Mouse (Mus musculus): ENCODE results near the gene Mybpc2. TPM values are rescaled to one million over a fixed set of nuclear protein-coding genes. Genes with fewer than 3 reads are reported as not detected.

The Mybpc2 gene
- polyA plus RNA-seq, 1 experiment from 2014 or later = 0.22 TPM

DNA sequence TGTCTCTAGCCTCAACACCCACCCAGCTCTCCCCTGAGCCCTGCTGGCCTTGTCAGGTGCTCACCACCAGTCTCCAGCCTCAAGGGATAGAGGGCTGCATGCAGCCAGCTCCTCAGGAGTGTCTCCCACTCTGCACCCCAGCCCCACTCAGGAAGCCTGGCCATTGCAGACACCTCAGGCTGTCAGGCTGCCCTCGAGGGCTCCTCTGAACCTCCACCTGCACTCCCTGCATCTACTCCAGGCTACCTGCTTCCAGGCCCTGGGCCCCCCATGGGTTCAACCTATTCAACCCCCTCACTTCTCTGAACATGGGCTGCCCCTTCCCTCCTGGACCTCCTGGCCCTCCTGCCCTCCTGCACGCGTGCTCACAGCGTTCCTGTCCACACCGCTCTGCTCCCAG is 33.1 kb downstream of the Mybpc2 start:
- Histone ChIP-seq H3K4me1 (replicated peaks) (peaks cover 32% of the 10 kb centered on the region), H3K27me3 (no peaks in the 10 kb centered on the region), H3K27ac (replicated peaks) (no peak overlapping the region), H3K4me2 (no peak overlapping the region), H3K9ac (no peak overlapping the region), H3K4me3 (no peak overlapping the region), H3K9me3 (no peaks in the 10 kb centered on the region), H3K36me3 (peaks cover 64% of the 10 kb centered on the region)
- ATAC-seq (ENCODE audit: low read depth) = no peak
- 92% methylated on average over 5 of the region's 5 CpGs for WGBS

GRCm38 (mm10) chr7:44490281-44490680 is 34.2 kb downstream of the Mybpc2 start:
- H3K36me3 ChIP-seq = peaks cover 64% of the 10 kb centered on the region
- no peak for ATAC-seq (ENCODE audit: low read depth)
- 88% methylated on average over 4 of the region's 4 CpGs for WGBS
- no peak overlapping the region for H3K27ac ChIP-seq (replicated peaks)
- no peaks in the 10 kb centered on the region for H3K9me3 ChIP-seq
- H3K27me3 ChIP-seq = no peaks in the 10 kb centered on the region
- peaks cover 26% of the 10 kb centered on the region for H3K4me1 ChIP-seq (replicated peaks)
- no peak overlapping the region for H3K4me2 ChIP-seq
- H3K4me3 ChIP-seq = no peak overlapping the region
- H3K9ac ChIP-seq = no peak overlapping the region

DNA sequence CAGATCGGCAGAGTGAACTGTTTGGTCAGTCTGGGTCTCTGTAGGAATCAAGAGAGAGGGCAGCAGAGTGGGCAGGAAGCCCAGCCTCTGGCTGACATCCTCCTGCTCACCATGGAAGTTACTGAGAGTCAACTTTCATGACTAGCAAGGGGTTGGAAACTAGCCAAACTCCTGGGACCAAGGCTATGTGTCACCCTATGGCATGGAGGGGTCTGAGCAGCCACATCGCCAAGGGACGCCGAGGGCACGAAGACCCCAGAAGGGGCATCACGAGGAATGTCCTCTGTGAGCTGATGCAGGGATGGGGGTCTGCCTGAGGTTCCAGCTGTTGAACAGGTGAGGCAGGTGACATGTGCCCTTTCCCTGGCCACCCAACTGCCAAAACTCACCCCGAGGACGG is 35.9 kb downstream of the Mybpc2 start:
- Histone ChIP-seq H3K36me3 (peaks cover 57% of the 10 kb centered on the region), H3K4me1 (replicated peaks) (peaks cover 10% of the 10 kb centered on the region; the same call in 1 of the 2 replicates), H3K4me3 (no peak overlapping the region), H3K9ac (no peak overlapping the region), H3K27me3 (no peaks in the 10 kb centered on the region), H3K4me2 (no peak overlapping the region), H3K27ac (replicated peaks) (no peak overlapping the region), H3K9me3 (no peaks in the 10 kb centered on the region)
- ATAC-seq (ENCODE audit: low read depth) = no peak
- 93% methylated on average over 8 of the region's 8 CpGs for WGBS

- Histone ChIP-seq H3K4me1 (replicated peaks) (peaks cover 10% of the 10 kb centered on the region; the same call in 1 of the 2 replicates), H3K9ac (0 out of 2 replicates have a peak overlapping the region, but pooled peaks have one; percentile 17), H3K9me3 (no peaks in the 10 kb centered on the region), H3K36me3 (peaks cover 51% of the 10 kb centered on the region), H3K4me3 (no peak overlapping the region), H3K4me2 (no peak overlapping the region), H3K27me3 (no peaks in the 10 kb centered on the region), H3K27ac (replicated peaks) (no peak overlapping the region)
- 91% methylated on average over 7 of the region's 7 CpGs for WGBS
- no peak for ATAC-seq (ENCODE audit: low read depth)
Measured at GRCm38 (mm10) chr7:44487936-44488335, 36.5 kb downstream of the Mybpc2 start.

- Histone ChIP-seq H3K36me3 (peaks cover 42% of the 10 kb centered on the region), H3K4me1 (replicated peaks) (peaks cover 10% of the 10 kb centered on the region; the same call in 1 of the 2 replicates), H3K4me3 (no peak overlapping the region), H3K27ac (replicated peaks) (peak overlapping the region; percentile 23; the same call in 1 of the 2 replicates), H3K9ac (peak overlapping the region; percentile 53), H3K4me2 (no peak overlapping the region), H3K27me3 (peaks cover 8% of the 10 kb centered on the region), H3K9me3 (no peaks in the 10 kb centered on the region)
- 0 out of 2 replicates have a peak, but pooled peaks have one; percentile 10 for ATAC-seq (ENCODE audit: low read depth)
- 66% methylated on average over 13 of the region's 13 CpGs for WGBS
Measured at GRCm38 (mm10) chr7:44486927-44487575, 37.4 kb downstream of the Mybpc2 start.

GRCm38 (mm10) chr7:44485572-44486195 is 38.8 kb downstream of the Mybpc2 start:
- no peak overlapping the region for H3K4me2 ChIP-seq
- H3K9ac ChIP-seq = no peak overlapping the region
- 73% methylated on average over 7 of the region's 7 CpGs for WGBS
- peaks cover 29% of the 10 kb centered on the region for H3K36me3 ChIP-seq
- H3K4me3 ChIP-seq = no peak overlapping the region
- H3K9me3 ChIP-seq = no peaks in the 10 kb centered on the region
- H3K4me1 ChIP-seq (replicated peaks) = peaks cover 10% of the 10 kb centered on the region; the same call in 1 of the 2 replicates
- peaks cover 19% of the 10 kb centered on the region for H3K27me3 ChIP-seq
- H3K27ac ChIP-seq (replicated peaks) = no peak overlapping the region
- ATAC-seq (ENCODE audit: low read depth) = peak; percentile 32; the same call in 1 of the 2 replicates

DNA sequence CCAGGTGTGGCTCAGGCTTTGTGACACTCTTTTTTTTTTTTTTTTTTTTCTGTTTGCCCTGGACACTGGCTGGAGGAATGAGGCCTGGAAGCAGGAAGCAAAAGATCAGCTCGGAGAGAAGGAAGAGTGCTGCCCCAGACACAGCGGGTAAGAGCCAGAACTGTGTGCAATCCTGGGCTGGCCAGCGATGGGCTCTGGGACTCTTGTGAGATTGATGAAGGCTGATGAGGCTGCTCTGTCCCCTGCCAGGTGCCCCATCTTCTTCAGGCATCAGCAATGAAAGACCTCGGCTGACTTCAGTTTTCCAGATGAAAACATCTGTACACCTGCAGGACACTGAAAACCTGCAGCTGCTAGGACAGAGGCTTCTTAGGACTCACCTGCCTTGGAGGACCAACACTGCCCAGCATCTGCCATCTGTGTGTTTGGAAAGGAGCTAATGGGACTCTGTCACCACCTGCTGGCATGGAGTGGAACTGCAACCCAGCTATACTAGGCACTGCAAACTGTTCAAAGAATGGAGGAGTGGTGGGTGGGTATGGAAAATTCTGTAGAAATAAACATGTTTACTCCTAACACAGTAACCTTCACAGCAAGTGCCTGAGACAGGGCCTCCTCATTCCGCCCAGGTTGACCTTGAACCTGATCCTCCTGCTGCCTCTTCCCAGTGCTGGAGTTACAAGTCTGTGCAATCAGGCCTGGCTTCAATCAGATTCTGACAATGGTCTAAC is 39.5 kb downstream of the Mybpc2 start:
- WGBS = 42% methylated on average over 5 of the region's 5 CpGs
- Histone ChIP-seq H3K27ac (replicated peaks) (no peak overlapping the region; the same call in 1 of the 2 replicates), H3K9ac (no peak overlapping the region)

DNA sequence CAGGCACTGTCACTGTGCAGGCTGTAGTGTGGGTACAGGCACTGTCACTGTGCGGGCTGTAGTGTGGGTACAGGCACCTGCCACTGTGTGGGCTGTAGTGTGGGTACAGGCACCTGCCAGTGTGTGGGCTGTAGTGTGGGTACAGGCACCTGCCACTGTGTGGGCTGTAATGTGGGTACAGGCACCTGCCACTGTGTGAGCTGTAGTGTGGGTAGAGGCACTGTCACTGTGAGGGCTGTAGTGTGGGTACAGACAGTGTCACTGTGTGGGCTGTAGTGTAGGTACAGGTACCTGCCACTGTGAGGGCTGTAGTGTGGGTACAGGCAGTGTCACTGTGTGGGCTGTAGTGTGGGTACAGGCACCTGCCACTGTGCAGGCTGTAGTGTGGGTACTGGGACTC is 40.3 kb downstream of the Mybpc2 start:
- Histone ChIP-seq H3K27ac (replicated peaks) (no peak overlapping the region), H3K4me3 (no peak overlapping the region), H3K9me3 (no peaks in the 10 kb centered on the region), H3K4me2 (no peak overlapping the region), H3K4me1 (replicated peaks) (peaks cover 10% of the 10 kb centered on the region; the same call in 1 of the 2 replicates), H3K27me3 (peaks cover 33% of the 10 kb centered on the region), H3K36me3 (peaks cover 14% of the 10 kb centered on the region), H3K9ac (no peak overlapping the region)
- ATAC-seq (ENCODE audit: low read depth) = no peak
- 94% methylated on average over 1 of the region's 1 CpGs for WGBS

More for the DNA sequence above, 39.5 kb downstream of the Mybpc2 start:
- Histone ChIP-seq H3K9me3 (no peaks in the 10 kb centered on the region), H3K4me3 (no peak overlapping the region), H3K36me3 (peaks cover 22% of the 10 kb centered on the region), H3K4me2 (no peak overlapping the region), H3K27me3 (peaks cover 26% of the 10 kb centered on the region), H3K4me1 (replicated peaks) (peaks cover 10% of the 10 kb centered on the region; the same call in 1 of the 2 replicates)
- ATAC-seq (ENCODE audit: low read depth) = peak; percentile 74

DNA sequence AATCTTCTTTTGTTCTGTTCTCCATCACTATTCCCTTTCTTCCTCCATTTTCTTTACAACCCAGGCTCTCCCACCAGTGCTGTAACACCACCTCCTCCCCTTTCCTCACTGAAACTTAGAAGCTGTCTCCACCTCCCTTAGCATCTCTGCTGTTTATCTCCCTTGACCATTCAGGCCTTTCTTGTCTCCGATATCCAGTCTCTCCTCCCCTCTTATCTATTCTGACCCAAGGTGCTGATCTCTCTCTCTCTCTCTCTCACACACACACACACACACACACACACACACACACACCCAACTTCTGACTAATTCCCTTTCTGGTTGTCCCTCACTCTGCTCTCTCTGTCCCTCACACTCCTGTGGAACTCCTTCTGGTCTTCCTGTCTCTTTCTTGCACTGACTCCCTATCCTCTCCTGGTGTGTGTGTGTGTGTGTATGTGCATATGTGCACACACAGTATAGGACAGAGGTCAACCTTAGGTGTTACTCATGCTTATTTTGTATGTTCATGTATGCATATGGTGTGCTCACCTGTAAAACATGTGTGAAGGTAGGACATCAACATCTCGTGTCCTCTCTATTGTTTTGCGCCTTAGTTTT is 41.5 kb downstream of the Mybpc2 start:
- H3K4me3 ChIP-seq = no peak overlapping the region
- no peaks in the 10 kb centered on the region for H3K9me3 ChIP-seq
- ATAC-seq (ENCODE audit: low read depth) = no peak
- 75% methylated on average over 3 of the region's 3 CpGs for WGBS
- H3K27me3 ChIP-seq = peaks cover 44% of the 10 kb centered on the region
- no peak overlapping the region for H3K27ac ChIP-seq (replicated peaks)
- H3K4me1 ChIP-seq (replicated peaks) = peaks cover 10% of the 10 kb centered on the region; the same call in 1 of the 2 replicates
- H3K36me3 ChIP-seq = 0 out of 2 replicates have a peak, but pooled peaks cover 3% of the 10 kb centered on the region
- H3K9ac ChIP-seq = no peak overlapping the region
- H3K4me2 ChIP-seq = no peak overlapping the region

DNA sequence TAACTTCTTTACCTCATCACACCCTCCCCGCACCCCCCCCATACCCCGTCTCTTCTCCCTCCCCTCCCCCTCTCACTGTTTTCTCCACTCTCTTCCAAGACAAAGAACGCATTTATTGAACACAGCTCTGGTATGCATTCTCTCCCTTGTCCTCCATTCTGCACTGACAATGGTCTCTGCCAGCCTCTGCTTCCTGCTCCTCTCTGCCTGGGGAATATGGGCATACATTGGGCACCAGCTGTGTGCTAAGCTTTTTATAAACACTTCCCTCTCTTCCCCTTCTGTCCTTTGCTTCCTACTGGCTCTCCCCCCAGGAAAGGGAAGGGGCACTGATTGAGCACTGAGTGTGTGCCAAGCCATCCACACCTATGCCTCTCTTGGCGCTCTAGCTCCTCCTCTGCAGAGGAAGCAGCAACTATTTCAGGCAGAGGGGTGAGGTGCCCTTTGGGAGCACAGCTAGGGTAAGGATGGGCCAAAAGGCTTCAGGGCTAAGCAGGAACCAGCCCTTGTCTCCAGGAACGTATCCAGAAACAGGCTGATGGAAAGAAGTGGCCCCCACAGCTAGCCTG is 49.3 kb downstream of the Mybpc2 start:
- Histone ChIP-seq H3K9me3 (no peaks in the 10 kb centered on the region), H3K9ac (no peak overlapping the region), H3K36me3 (no peaks in the 10 kb centered on the region), H3K4me1 (replicated peaks) (peaks cover 40% of the 10 kb centered on the region), H3K4me2 (no peak overlapping the region), H3K27ac (replicated peaks) (peak overlapping the region; percentile 79), H3K4me3 (no peak overlapping the region), H3K27me3 (peaks cover 40% of the 10 kb centered on the region)
- ATAC-seq (ENCODE audit: low read depth) = peak; percentile 28; the same call in 1 of the 2 replicates
- 33% methylated on average over 5 of the region's 5 CpGs for WGBS

GRCm38 (mm10) chr7:44474419-44474818 is 50.0 kb downstream of the Mybpc2 start:
- H3K4me1 ChIP-seq (replicated peaks) = peaks cover 45% of the 10 kb centered on the region

More at GRCm38 (mm10) chr7:44474419-44474818, 50.0 kb downstream of the Mybpc2 start:
- peaks cover 35% of the 10 kb centered on the region for H3K27me3 ChIP-seq
- 11% methylated on average over 4 of the region's 4 CpGs for WGBS
- no peak overlapping the region for H3K4me2 ChIP-seq
- ATAC-seq (ENCODE audit: low read depth) = peak; percentile 75
- H3K36me3 ChIP-seq = no peaks in the 10 kb centered on the region
- H3K9me3 ChIP-seq = no peaks in the 10 kb centered on the region
- H3K27ac ChIP-seq (replicated peaks) = peak overlapping the region; percentile 79
- peak overlapping the region; percentile 52 for H3K9ac ChIP-seq
- H3K4me3 ChIP-seq = no peak overlapping the region

Data from neural tube, embryonic 13.5 days (tissue).